Mouse (Mus musculus) small intestine, adult 2 months (tissue): ENCODE measurements at regions not wholly inside any gene's neighbourhood (a gene's known extent, or its start where the extent isn't known, plus 50 kb on each side); places are given as distances from the start of the nearest gene placed in this dataset.

Source experiments
- H3K27ac ChIP-seq: fragments of 200-500 bp; 2 replicates; pipeline ENCODE4 v1.5.1; 2012; ENCODE audit warnings: low read depth, low read length, control low read depth, inconsistent platforms; ENCODE audit not compliant: insufficient read depth
- H3K27me3 ChIP-seq: fragments of 200-500 bp; 2 replicates; pipeline ENCODE4 v1.6.1; 2012; ENCODE audit warnings: mild to moderate bottlenecking, moderate library complexity, low read length, inconsistent platforms; ENCODE audit not compliant: control insufficient read depth, insufficient read depth
- H3K36me3 ChIP-seq: fragments of 200-500 bp; 2 replicates; pipeline ENCODE4 v1.6.1; 2012; ENCODE audit warnings: mild to moderate bottlenecking, low read length, control low read depth, inconsistent platforms; ENCODE audit not compliant: control insufficient read depth, insufficient read depth
- H3K4me1 ChIP-seq: fragments of 200-500 bp; 2 replicates; pipeline ENCODE4 v1.6.1; 2012; ENCODE audit warnings: low read length, inconsistent platforms, mixed read lengths; ENCODE audit not compliant: control insufficient read depth, insufficient read depth, insufficient read length
- H3K4me3 ChIP-seq: fragments of 200-500 bp; 2 replicates; pipeline ENCODE4 v1.5.1; 2012; ENCODE audit warnings: low read depth, mild to moderate bottlenecking, control low read depth, inconsistent platforms, low read length, moderate library complexity
- CTCF ChIP-seq: fragments of 200-500 bp; IDR thresholded peaks from 2 replicates; pipeline ENCODE4 v1.5.1; 2012; ENCODE audit warnings: low read depth, mild to moderate bottlenecking, control low read depth, inconsistent platforms, low read length, moderate library complexity, mixed read lengths; ENCODE audit not compliant: insufficient replicate concordance, insufficient read length; ENCODE audit errors: extremely low read depth
- POLR2A ChIP-seq: fragments of 200-500 bp; IDR thresholded peaks from 2 replicates; pipeline ENCODE4 v1.6.1; 2012; ENCODE audit warnings: low read depth, mild to moderate bottlenecking, control low read depth, inconsistent platforms, low read length, moderate library complexity
- WGBS: fragments of 180-500 bp; shearing (Covaris S2); methylation state at CpG from one replicate; pipeline ENCODE4 v1.1.7; 2018; 5-methylcytosine and 5-hydroxymethylcytosine counted together

GRCm38 (mm10) chr2:15450092-15450831, 76.0 kb upstream of the Malrd1 start:
- WGBS, result 26% methylated on average over 4 of the region's 4 CpGs
- TF ChIP-seq CTCF, result no peak
- TF ChIP-seq POLR2A, result no peak
- H3K27ac ChIP-seq, result peak overlapping the region; percentile 27; the same call in 1 of the 2 replicates
- H3K36me3 ChIP-seq, result no peaks in the 10 kb centered on the region
- no peak overlapping the region for H3K4me3 ChIP-seq
- no peaks in the 10 kb centered on the region for H3K27me3 ChIP-seq
- H3K4me1 ChIP-seq, result peaks cover 7% of the 10 kb centered on the region; the same call in 1 of the 2 replicates

DNA sequence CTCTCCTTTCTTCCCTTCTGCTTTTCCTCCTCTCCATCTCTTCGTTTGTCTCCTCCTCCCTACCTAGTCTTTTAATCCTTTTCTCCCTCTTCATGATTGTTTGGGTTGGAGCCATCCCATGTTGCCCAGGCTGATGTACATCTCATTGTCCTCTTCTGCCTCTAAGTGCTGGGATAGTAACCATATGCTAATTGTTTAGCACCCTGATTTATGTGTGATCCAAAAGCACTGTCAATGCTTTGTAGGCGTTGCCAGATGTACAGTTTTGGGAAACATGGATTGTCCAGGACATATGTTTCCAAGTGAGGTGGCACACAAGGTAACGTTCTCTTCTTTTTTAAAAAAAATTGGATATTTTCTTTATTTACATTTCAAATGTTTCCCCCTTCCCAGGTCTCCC, 74.5 kb upstream of the Malrd1 start:
- Histone ChIP-seq H3K27me3 (no peaks in the 10 kb centered on the region), H3K36me3 (no peaks in the 10 kb centered on the region), H3K4me3 (no peak overlapping the region), H3K27ac (no peak overlapping the region), H3K4me1 (peaks cover 7% of the 10 kb centered on the region; the same call in 1 of the 2 replicates)
- TF ChIP-seq CTCF (no peak), POLR2A (no peak)
- WGBS, result 90% methylated on average over 3 of the region's 3 CpGs

DNA sequence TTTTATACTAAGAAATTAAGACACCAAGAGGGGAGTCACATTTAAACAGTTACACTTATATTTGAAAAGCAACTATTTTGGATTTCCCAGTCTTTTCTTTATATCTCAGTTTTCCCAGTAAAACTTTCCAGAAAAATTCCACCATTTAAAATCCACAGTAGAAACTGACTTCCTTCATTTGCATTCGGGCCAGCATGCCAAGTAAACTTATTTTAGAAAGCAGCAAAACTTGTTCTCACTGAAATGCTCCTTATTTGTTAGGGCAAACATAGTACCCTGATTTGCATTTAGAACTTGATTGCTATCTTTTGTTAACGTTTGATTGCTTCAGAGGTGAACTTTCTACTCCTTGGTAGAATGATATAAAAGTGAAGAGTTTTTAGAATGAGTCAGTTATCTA, 56.9 kb upstream of the Malrd1 start:
- 34% methylated on average over 2 of the region's 2 CpGs for WGBS
- Histone ChIP-seq H3K4me1 (no peaks in the 10 kb centered on the region), H3K27me3 (no peaks in the 10 kb centered on the region), H3K36me3 (no peaks in the 10 kb centered on the region), H3K27ac (no peak overlapping the region), H3K4me3 (no peak overlapping the region)
- TF ChIP-seq POLR2A, result no peak
- no peak for TF ChIP-seq CTCF
